ENCODE assay signal across 8 mouse cellular contexts in the genomic region with DNA sequence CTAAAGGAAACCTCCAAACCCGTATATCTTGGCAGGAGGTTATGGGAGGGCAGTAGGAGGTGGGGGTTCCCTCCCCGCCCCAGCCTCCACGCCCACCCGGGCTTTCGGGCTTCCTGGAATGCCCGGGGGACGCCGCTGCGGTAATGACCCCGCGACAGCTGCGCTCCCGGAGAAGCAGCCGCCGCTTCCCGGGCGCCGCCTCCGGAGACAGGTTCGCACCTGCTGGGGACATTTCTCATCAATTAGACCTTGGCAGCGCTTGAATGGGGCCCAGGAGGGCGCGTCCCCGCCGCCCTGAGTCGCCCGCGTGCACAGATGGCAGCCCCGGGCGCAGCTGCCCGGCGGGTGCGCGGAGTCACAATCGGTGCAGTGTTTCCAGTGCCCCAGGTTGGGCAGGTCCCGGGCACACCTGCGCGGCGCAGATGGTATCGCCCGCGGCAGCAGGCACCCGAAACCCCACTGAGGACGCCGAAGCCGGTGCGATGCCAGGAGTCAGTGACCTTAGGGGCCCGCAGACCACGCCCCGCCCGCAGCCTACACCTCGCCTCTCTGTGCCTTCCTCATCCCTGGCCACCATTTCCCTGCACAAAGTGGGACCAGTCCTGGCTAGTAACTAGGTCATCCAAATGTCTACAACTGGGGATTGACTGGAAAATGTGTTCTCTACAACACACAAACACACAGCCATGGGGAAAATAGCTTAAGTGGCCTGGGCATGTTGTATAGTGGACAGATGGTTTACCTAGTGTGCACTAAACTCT. TPM values are rescaled to one million over a fixed set of nuclear protein-coding genes. Genes with fewer than 3 reads are reported as not detected.
DNase-seq lines count a peak whose midpoint lies in the region; ATAC-seq and TF ChIP-seq lines count a peak whose summit lies in the region.

No protein-coding gene starts in this region.

- H3K4me2 ChIP-seq in hindbrain, embryonic 12.5 days (replicated peaks) = peak overlapping the region; percentile 78
- peak overlapping the region; percentile 59 for H3K4me2 ChIP-seq in limb, embryonic 14.5 days (replicated peaks; ENCODE audit: low read depth, low read length, severe bottlenecking)
- H3K4me2 ChIP-seq in midbrain, embryonic 14.5 days (ENCODE audit: low read length) = peak overlapping the region; percentile 84

- no peaks in the 10 kb centered on the region for H3K9me3 ChIP-seq in hindbrain, embryonic 12.5 days (replicated peaks)
- no peaks in the 10 kb centered on the region for H3K9me3 ChIP-seq in limb, embryonic 14.5 days (ENCODE audit: control insufficient read depth, low read length)
- H3K9me3 ChIP-seq in midbrain, embryonic 14.5 days (ENCODE audit: control insufficient read depth, low read length) = no peaks in the 10 kb centered on the region

- no peak overlapping the region for H3K27ac ChIP-seq in left cerebral cortex, adult 2 months
- peak overlapping the region; percentile 62 for H3K27ac ChIP-seq in hindbrain, embryonic 12.5 days
- H3K27ac ChIP-seq in limb, embryonic 14.5 days (replicated peaks; ENCODE audit: low read depth, low read length) = no peak overlapping the region
- peak overlapping the region; percentile 49 for H3K27ac ChIP-seq in midbrain, embryonic 14.5 days (replicated peaks; ENCODE audit: low read depth, low read length)

- peaks cover 24% of the 10 kb centered on the region for H3K27me3 ChIP-seq in hindbrain, embryonic 12.5 days
- H3K27me3 ChIP-seq in limb, embryonic 14.5 days (ENCODE audit: control insufficient read depth, insufficient read depth, low read length) = peaks cover 18% of the 10 kb centered on the region
- H3K27me3 ChIP-seq in midbrain, embryonic 14.5 days (ENCODE audit: control insufficient read depth, insufficient read depth, low read length) = no peaks in the 10 kb centered on the region

- no peak for TF ChIP-seq POLR2A in limb, embryonic 14.5 days (IDR thresholded peaks at IDR 0.05; ENCODE audit: borderline replicate concordance, extremely low read depth, insufficient read depth, insufficient read length)

- DNase-seq in left cerebral cortex, adult 2 months (ENCODE audit: extremely low spot score in 1 of 2, low spot score in 2 of 2) = peak in 1 of 2 experiments; percentile 11
- DNase-seq in left cerebral cortex, postnatal 36 days (ENCODE audit: low spot score in 2 of 2) = no peak
- DNase-seq in limb, embryonic 14.5 days (ENCODE audit: low spot score) = peak; percentile 43
- DNase-seq in midbrain, embryonic 14.5 days = peak; percentile 80
- DNase-seq in urinary bladder, adult 2 months (ENCODE audit: low spot score) = peak; percentile 27
- no peak for DNase-seq in layer of hippocampus, postnatal 25 days (ENCODE audit: extremely low spot score in 1 of 2, low spot score in 1 of 2)

- H3K4me3 ChIP-seq in left cerebral cortex, adult 2 months = peak overlapping the region; percentile 37
- peak overlapping the region; percentile 39 for H3K4me3 ChIP-seq in hindbrain, embryonic 12.5 days
- peak overlapping the region; percentile 32 for H3K4me3 ChIP-seq in limb, embryonic 14.5 days (replicated peaks; ENCODE audit: low read length)
- H3K4me3 ChIP-seq in midbrain, embryonic 14.5 days (replicated peaks; ENCODE audit: low read depth, low read length) = peak overlapping the region; percentile 40

- peak; percentile 51 for ATAC-seq in common myeloid progenitor, adult 5-6 weeks (replicated peaks; ENCODE audit: low read depth, poor library complexity, severe bottlenecking)
- peak; percentile 84 for ATAC-seq in hindbrain, embryonic 12.5 days (ENCODE audit: low FRiP score)
- ATAC-seq in limb, embryonic 14.5 days (ENCODE audit: low FRiP score, low read depth) = peak; percentile 69
- ATAC-seq in midbrain, embryonic 14.5 days (ENCODE audit: low FRiP score, low TSS enrichment) = peak; percentile 68; the same call in 1 of the 2 replicates

- intact Hi-C loops in left cerebral cortex, adult 2 months (cut with DNase I) = no loop called here
- intact Hi-C loops in left cerebral cortex, postnatal 36 days (cut with DNase I) = no loop called here

- H3K4me1 ChIP-seq in hindbrain, embryonic 12.5 days = peaks cover 46% of the 10 kb centered on the region
- peaks cover 18% of the 10 kb centered on the region for H3K4me1 ChIP-seq in limb, embryonic 14.5 days (ENCODE audit: control insufficient read depth, insufficient read depth, low read length)
- peaks cover 8% of the 10 kb centered on the region; the same call in 1 of the 2 replicates for H3K4me1 ChIP-seq in midbrain, embryonic 14.5 days (ENCODE audit: control insufficient read depth, insufficient read depth, low read length)

- no peak for TF ChIP-seq CTCF in left cerebral cortex, adult 2 months (IDR thresholded peaks at IDR 0.05)

- H3K36me3 ChIP-seq in hindbrain, embryonic 12.5 days = no peaks in the 10 kb centered on the region
- no peaks in the 10 kb centered on the region for H3K36me3 ChIP-seq in limb, embryonic 14.5 days (ENCODE audit: control insufficient read depth, insufficient read depth, low read length)
- no peaks in the 10 kb centered on the region for H3K36me3 ChIP-seq in midbrain, embryonic 14.5 days (ENCODE audit: control insufficient read depth, insufficient read depth, low read length)

- WGBS in hindbrain, embryonic 12.5 days = 1% methylated on average over 52 of the region's 52 CpGs
- 2% methylated on average over 51 of the region's 52 CpGs for WGBS in limb, embryonic 14.5 days
- 1% methylated on average over 52 of the region's 52 CpGs for WGBS in midbrain, embryonic 14.5 days

- H3K9ac ChIP-seq in hindbrain, embryonic 12.5 days = peak overlapping the region; percentile 54; the same call in 1 of the 2 replicates
- H3K9ac ChIP-seq in limb, embryonic 14.5 days (ENCODE audit: low read depth, low read length, severe bottlenecking) = peak overlapping the region; percentile 31; the same call in 1 of the 2 replicates
- peak overlapping the region; percentile 53 for H3K9ac ChIP-seq in midbrain, embryonic 14.5 days (replicated peaks; ENCODE audit: low read length)

RNA-seq across cellular contexts. Expression of a gene that starts 31.4 kb away (rescaled TPM):
- 1 to 10 TPM; 2.7 to 3.4 TPM for total RNA-seq in left cerebral cortex, adult 2 months (2021)
- total RNA-seq in left cerebral cortex, postnatal 36 days (2021) = 1 to 10 TPM; 1.7 to 3.9 TPM
- 15.0 and 24.9 TPM in 2 replicates for total RNA-seq in common myeloid progenitor, adult 5-6 weeks (2017)
- polyA plus RNA-seq in hindbrain, embryonic 12.5 days (2016; fragmentation: Nextera tagmentation; extraction: Ambion mirVana) = 15.2 and 20.2 TPM in 2 replicates
- 32.6 and 48.5 TPM in 2 replicates for polyA plus RNA-seq in limb, embryonic 14.5 days (2012; rRNA removed)
- 18.8 and 22.4 TPM in 2 replicates for polyA plus RNA-seq in limb, embryonic 14.5 days (2014; fragmentation: Nextera tagmentation; extraction: Ambion mirVana)
- 3.2 and 3.9 TPM in 2 replicates for polyA plus RNA-seq in midbrain, embryonic 14.5 days (2014; fragmentation: Nextera tagmentation; extraction: Ambion mirVana)
- 12.4 and 14.9 TPM in 2 replicates for polyA plus RNA-seq in urinary bladder, adult 2 months (2012; rRNA removed)
- 1 to 10 TPM; 3.8 to 4.8 TPM for total RNA-seq in layer of hippocampus, postnatal 25 days (2021)

RNA-seq across cellular contexts. Expression of a gene that starts 59.9 kb away (rescaled TPM):
- total RNA-seq in left cerebral cortex, adult 2 months (2021) = 1 to 10 TPM; 1.2 TPM
- total RNA-seq in left cerebral cortex, postnatal 36 days (2021) = under 1 TPM; 0.54 to 0.88 TPM
- 0.15 and 0.64 TPM in 2 replicates for total RNA-seq in common myeloid progenitor, adult 5-6 weeks (2017)
- polyA plus RNA-seq in hindbrain, embryonic 12.5 days (2016; fragmentation: Nextera tagmentation; extraction: Ambion mirVana) = 6.9 and 7.1 TPM in 2 replicates
- polyA plus RNA-seq in limb, embryonic 14.5 days (2012; rRNA removed) = 12.3 and 16.8 TPM in 2 replicates
- 8.5 and 11.0 TPM in 2 replicates for polyA plus RNA-seq in limb, embryonic 14.5 days (2014; fragmentation: Nextera tagmentation; extraction: Ambion mirVana)
- 0.94 and 1.8 TPM in 2 replicates for polyA plus RNA-seq in midbrain, embryonic 14.5 days (2014; fragmentation: Nextera tagmentation; extraction: Ambion mirVana)
- 7.1 and 7.3 TPM in 2 replicates for polyA plus RNA-seq in urinary bladder, adult 2 months (2012; rRNA removed)
- total RNA-seq in layer of hippocampus, postnatal 25 days (2021) = 1 to 10 TPM; 1.2 to 1.4 TPM

Comparison
In these comparisons a context has a peak if more than half of its experiments do, and no peak if none do; other contexts are left out.
1. DNase-seq: peak in limb, embryonic 14.5 days (single experiment), midbrain, embryonic 14.5 days (single experiment) and urinary bladder, adult 2 months (single experiment); none in left cerebral cortex, postnatal 36 days (0 of 2) and layer of hippocampus, postnatal 25 days (0 of 2).
2. H3K27ac ChIP-seq: peak in hindbrain, embryonic 12.5 days (single experiment) and midbrain, embryonic 14.5 days (single experiment); none in left cerebral cortex, adult 2 months (single experiment) and limb, embryonic 14.5 days (single experiment).
3. Peak in every context shown above with its lines, with median percentiles within 50 percentile points of each other: H3K4me3 ChIP-seq, ATAC-seq, H3K4me2 ChIP-seq and H3K9ac ChIP-seq.